Comparison of ENCODE assay signal across 29 mouse cellular contexts in the genomic region with DNA sequence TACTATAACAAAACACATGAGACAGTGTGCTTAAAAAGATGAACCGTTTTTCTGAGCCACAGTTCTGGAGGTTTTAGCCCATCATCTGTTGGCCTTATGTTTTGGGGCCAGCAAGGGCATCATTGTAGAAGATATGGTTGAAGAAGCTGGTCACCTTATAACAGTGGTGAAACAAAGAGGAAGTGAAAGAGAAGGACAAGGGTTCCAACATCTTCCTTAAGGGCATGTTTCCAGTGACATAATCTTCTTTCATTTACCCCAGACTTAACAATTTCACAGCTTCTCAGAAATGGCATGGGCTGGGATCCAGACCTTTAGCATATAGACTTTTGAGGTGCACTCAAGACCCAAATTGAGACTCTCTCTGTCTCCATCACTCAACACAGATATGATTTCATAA.
DNase-seq lines count a peak whose midpoint lies in the region; ATAC-seq lines count a peak whose summit lies in the region.
"Had no signal": no experiment of that assay in that cellular context is flagged by ENCODE, and none has a peak within 500 bp of the region (broad histone marks: within the 10 kb centered on the region; RNA-seq: fewer than 3 reads in every experiment).

No protein-coding gene starts in this region.

- 83% methylated on average over 1 of the region's 1 CpGs for WGBS in embryonic facial prominence, embryonic 14.5 days
- 75% methylated on average over 1 of the region's 1 CpGs for WGBS in embryonic facial prominence, embryonic 10.5 days
- 90% methylated on average over 1 of the region's 1 CpGs for whole genome bisulfite sequencing in forebrain, embryonic 14.5 days

- peak; percentile 23 for DNase-seq in embryonic facial prominence, embryonic 14.5 days (ENCODE audit: low spot score)
- no peak for DNase-seq in embryonic facial prominence, embryonic 10.5 days (ENCODE audit: low spot score)
- peak; percentile 24 for DNase-seq in 3T3-L1 (ENCODE audit: low read depth, low spot score)
- DNase-seq in layer of hippocampus, adult 9-10 months (ENCODE audit: low spot score) = no peak
- no peak for DNase-seq in testis, postnatal 10 days (ENCODE audit: low spot score)
- DNase-seq in forebrain, embryonic 14.5 days (ENCODE audit: low spot score) = no peak
- DNase-seq: adrenal gland, adult 8-10 months; adrenal gland, postnatal 25 days; cerebellum, adult 11-12 months; cerebellum, adult 8-10 months; cerebellum, postnatal 10 days; cerebellum, postnatal 36 days; forebrain, postnatal 0 days; gastrocnemius, adult 2 months; gastrocnemius, postnatal 14 days; heart, adult 2 months; heart, postnatal 14 days; heart, postnatal 4 days had no signal

- no peak for ATAC-seq in embryonic facial prominence, embryonic 14.5 days (ENCODE audit: low read depth)
- ATAC-seq in common myeloid progenitor, adult 5-6 weeks (replicated peaks; ENCODE audit: low read depth, poor library complexity, severe bottlenecking) = peak; percentile 68
- peak; percentile 73 for ATAC-seq in megakaryocyte progenitor cell, adult 5-6 weeks (replicated peaks; ENCODE audit: poor library complexity)
- ATAC-seq in forebrain, embryonic 14.5 days = no peak
- ATAC-seq: activated CD4-positive, CD25-positive, alpha-beta regulatory T cell, adult 4 months; CD4-positive, CD25-positive, alpha-beta regulatory T cell, adult 4 months; forebrain, embryonic 13.5 days; forebrain, postnatal 0 days; hindbrain, embryonic 16.5 days; intestine, embryonic 15.5 days had no signal

- H3K9ac ChIP-seq in embryonic facial prominence, embryonic 14.5 days (ENCODE audit: low read depth, low read length) = no peak overlapping the region
- no peak overlapping the region for H3K9ac ChIP-seq in forebrain, embryonic 14.5 days (ENCODE audit: low read length)
- H3K9ac ChIP-seq: embryonic facial prominence, embryonic 13.5 days; forebrain, embryonic 13.5 days; forebrain, postnatal 0 days; heart, embryonic 13.5 days; intestine, embryonic 15.5 days had no signal

- H3K4me1 ChIP-seq in embryonic facial prominence, embryonic 14.5 days (ENCODE audit: control insufficient read depth, insufficient read depth, low read length) = no peaks in the 10 kb centered on the region
- H3K4me1 ChIP-seq in embryonic facial prominence, embryonic 10.5 days = no peaks in the 10 kb centered on the region
- H3K4me1 ChIP-seq in forebrain, embryonic 14.5 days (ENCODE audit: control insufficient read depth, insufficient read depth, low read length) = no peaks in the 10 kb centered on the region
- H3K4me1 ChIP-seq: embryonic facial prominence, embryonic 13.5 days; forebrain, embryonic 10.5 days; forebrain, embryonic 13.5 days; heart, embryonic 10.5 days; heart, embryonic 13.5 days; intestine, embryonic 15.5 days had no signal

- no peak overlapping the region for H3K4me2 ChIP-seq in embryonic facial prominence, embryonic 14.5 days (ENCODE audit: low read depth, low read length)
- no peak overlapping the region for H3K4me2 ChIP-seq in forebrain, embryonic 14.5 days (ENCODE audit: low read length)
- H3K4me2 ChIP-seq: embryonic facial prominence, embryonic 13.5 days; forebrain, embryonic 13.5 days; heart, embryonic 13.5 days; intestine, embryonic 15.5 days had no signal

- H3K27ac ChIP-seq in embryonic facial prominence, embryonic 14.5 days (replicated peaks; ENCODE audit: low read depth, low read length) = no peak overlapping the region
- no peak overlapping the region for H3K27ac ChIP-seq in embryonic facial prominence, embryonic 10.5 days (replicated peaks)
- no peak overlapping the region for H3K27ac ChIP-seq in forebrain, embryonic 14.5 days (ENCODE audit: low read depth, low read length)
- H3K27ac ChIP-seq: embryonic facial prominence, embryonic 13.5 days; forebrain, embryonic 10.5 days; forebrain, embryonic 13.5 days; gastrocnemius, adult 2 months; heart, adult 2 months; heart, embryonic 10.5 days; heart, embryonic 13.5 days; intestine, embryonic 15.5 days had no signal

- no peaks in the 10 kb centered on the region for H3K36me3 ChIP-seq in embryonic facial prominence, embryonic 14.5 days (ENCODE audit: control insufficient read depth, insufficient read depth, low read length)
- H3K36me3 ChIP-seq in embryonic facial prominence, embryonic 10.5 days (replicated peaks) = no peaks in the 10 kb centered on the region
- H3K36me3 ChIP-seq in forebrain, embryonic 14.5 days (ENCODE audit: control insufficient read depth, insufficient read depth, low read length) = no peaks in the 10 kb centered on the region
- H3K36me3 ChIP-seq: embryonic facial prominence, embryonic 13.5 days; forebrain, embryonic 10.5 days; heart, embryonic 10.5 days; heart, embryonic 13.5 days; intestine, embryonic 15.5 days had no signal

- H3K4me3 ChIP-seq in embryonic facial prominence, embryonic 14.5 days (ENCODE audit: low read depth, low read length) = no peak overlapping the region
- H3K4me3 ChIP-seq in embryonic facial prominence, embryonic 10.5 days = no peak overlapping the region
- no peak overlapping the region for H3K4me3 ChIP-seq in forebrain, embryonic 14.5 days (ENCODE audit: low read depth, low read length)
- H3K4me3 ChIP-seq: embryonic facial prominence, embryonic 13.5 days; forebrain, embryonic 10.5 days; forebrain, embryonic 13.5 days; gastrocnemius, adult 2 months; heart, adult 2 months; heart, embryonic 10.5 days; heart, embryonic 13.5 days; intestine, embryonic 15.5 days had no signal

- H3K9me3 ChIP-seq in embryonic facial prominence, embryonic 14.5 days (ENCODE audit: control insufficient read depth, low read length) = no peaks in the 10 kb centered on the region
- H3K9me3 ChIP-seq in embryonic facial prominence, embryonic 10.5 days = no peaks in the 10 kb centered on the region
- H3K9me3 ChIP-seq in forebrain, embryonic 14.5 days (replicated peaks; ENCODE audit: control insufficient read depth, low read length) = no peaks in the 10 kb centered on the region
- H3K9me3 ChIP-seq: embryonic facial prominence, embryonic 13.5 days; forebrain, embryonic 10.5 days; forebrain, embryonic 13.5 days; heart, embryonic 10.5 days; heart, embryonic 13.5 days; intestine, embryonic 15.5 days had no signal

- H3K27me3 ChIP-seq in embryonic facial prominence, embryonic 14.5 days (replicated peaks; ENCODE audit: control insufficient read depth, insufficient read depth, low read length) = no peaks in the 10 kb centered on the region
- H3K27me3 ChIP-seq in embryonic facial prominence, embryonic 10.5 days (replicated peaks; ENCODE audit: low read depth, poor library complexity, severe bottlenecking) = no peaks in the 10 kb centered on the region
- no peaks in the 10 kb centered on the region for H3K27me3 ChIP-seq in forebrain, embryonic 14.5 days (replicated peaks; ENCODE audit: control insufficient read depth, insufficient read depth, low read length)
- H3K27me3 ChIP-seq: embryonic facial prominence, embryonic 13.5 days; forebrain, embryonic 13.5 days; heart, embryonic 13.5 days; intestine, embryonic 15.5 days had no signal

Comparison
In these comparisons a context has a peak if more than half of its experiments do, and no peak if none do; other contexts are left out.
1. DNase-seq: peak in embryonic facial prominence, embryonic 14.5 days (single experiment) and 3T3-L1 (single experiment); none in embryonic facial prominence, embryonic 10.5 days (single experiment), layer of hippocampus, adult 9-10 months (single experiment), testis, postnatal 10 days (single experiment) and forebrain, embryonic 14.5 days (single experiment).
2. ATAC-seq: peak in common myeloid progenitor, adult 5-6 weeks (single experiment) and megakaryocyte progenitor cell, adult 5-6 weeks (single experiment); none in embryonic facial prominence, embryonic 14.5 days (single experiment) and forebrain, embryonic 14.5 days (single experiment).